In the genomic region with DNA sequence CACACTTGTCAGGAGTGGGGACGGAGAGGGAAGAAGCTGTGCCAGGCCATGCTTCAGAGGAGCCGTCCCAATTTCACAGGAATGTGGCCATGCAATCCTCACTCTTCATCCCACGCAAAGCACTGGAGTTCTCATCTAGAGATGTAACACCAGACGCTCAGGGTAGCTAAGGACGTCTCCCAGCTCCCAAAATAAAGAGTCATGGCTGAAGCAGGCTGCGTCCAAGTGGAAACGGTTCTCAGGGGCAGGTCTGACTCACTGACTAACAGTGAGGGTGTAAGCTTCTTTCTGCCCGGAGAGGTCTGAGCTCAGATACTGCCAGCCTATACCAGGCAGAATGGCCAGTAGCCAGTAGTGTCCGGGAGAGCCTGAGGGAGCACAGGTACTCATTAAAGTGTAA, we compare ENCODE assay signal across 21 mouse cellular contexts.
A peak's percentile ranks its signal among the peaks of the same experiment; 100 is the strongest.
DNase-seq lines count a peak whose midpoint lies in the region; ATAC-seq lines count a peak whose summit lies in the region.
"Had no signal": no experiment of that assay in that cellular context is flagged by ENCODE, and none has a peak within 500 bp of the region (broad histone marks: within the 10 kb centered on the region; RNA-seq: fewer than 3 reads in every experiment).

No protein-coding gene starts in this region.

- no peak for DNase-seq in frontal cortex, postnatal 25 days (ENCODE audit: low spot score in 2 of 2)
- DNase-seq in kidney, postnatal 14 days: no peak
- DNase-seq in right cerebral cortex, adult 18-20 months: peak; percentile 74
- no peak for DNase-seq in right cerebral cortex, postnatal 14 days
- DNase-seq: B cell, adult 2 months; cerebellum, postnatal 10 days; heart, postnatal 14 days; kidney, postnatal 4 days; lung, adult 18-20 months; lung, postnatal 14 days; thymus, adult 18-20 months; thymus, postnatal 4 days had no signal

- H3K27me3 ChIP-seq in kidney, embryonic 15.5 days: no peaks in the 10 kb centered on the region
- H3K27me3 ChIP-seq: midbrain, embryonic 13.5 days; neural tube, embryonic 13.5 days had no signal

- H3K36me3 ChIP-seq in kidney, embryonic 15.5 days: peaks cover 20% of the 10 kb centered on the region
- H3K36me3 ChIP-seq: embryonic facial prominence, embryonic 10.5 days; hindbrain, embryonic 12.5 days; midbrain, embryonic 13.5 days; neural tube, embryonic 13.5 days had no signal

- no peak overlapping the region for H3K9ac ChIP-seq in kidney, embryonic 15.5 days
- H3K9ac ChIP-seq: hindbrain, embryonic 12.5 days; midbrain, embryonic 13.5 days; neural tube, embryonic 13.5 days had no signal

- ATAC-seq in frontal cortex, adult (ENCODE audit: low TSS enrichment): peak; percentile 79
- peak; percentile 49 for ATAC-seq in kidney, embryonic 15.5 days (replicated peaks; ENCODE audit: low FRiP score)
- ATAC-seq in granulocyte monocyte progenitor cell, adult 5-6 weeks (replicated peaks; ENCODE audit: poor library complexity, severe bottlenecking): no peak
- ATAC-seq: midbrain, embryonic 13.5 days had no signal

- H3K9me3 ChIP-seq in kidney, embryonic 15.5 days (replicated peaks): no peaks in the 10 kb centered on the region
- H3K9me3 ChIP-seq: embryonic facial prominence, embryonic 10.5 days; hindbrain, embryonic 12.5 days; midbrain, embryonic 13.5 days; neural tube, embryonic 13.5 days had no signal

- H3K4me1 ChIP-seq in kidney, embryonic 15.5 days: peaks cover 32% of the 10 kb centered on the region
- H3K4me1 ChIP-seq: neural tube, embryonic 13.5 days had no signal

- H3K27ac ChIP-seq in kidney, embryonic 15.5 days: peak overlapping the region; percentile 14; the same call in 1 of the 2 replicates
- H3K27ac ChIP-seq: embryonic facial prominence, embryonic 10.5 days; hindbrain, embryonic 12.5 days; midbrain, embryonic 13.5 days; neural tube, embryonic 13.5 days had no signal

- WGBS in kidney, embryonic 15.5 days: 56% methylated on average over 9 of the region's 9 CpGs

- H3K4me2 ChIP-seq in kidney, embryonic 15.5 days: no peak overlapping the region
- H3K4me2 ChIP-seq: heart, embryonic 11.5 days; hindbrain, embryonic 12.5 days; liver, embryonic 11.5 days; midbrain, embryonic 13.5 days; neural tube, embryonic 13.5 days had no signal

- H3K4me3 ChIP-seq in kidney, embryonic 15.5 days (replicated peaks): no peak overlapping the region
- H3K4me3 ChIP-seq: embryonic facial prominence, embryonic 10.5 days; hindbrain, embryonic 12.5 days; midbrain, embryonic 13.5 days; neural tube, embryonic 13.5 days had no signal
